Mouse (Mus musculus) fibroblast of lung, adult 2 months (primary cell): ENCODE data around the gene Nectin2.
"Not testable (repeated sequence)": the region's sequence is repeated elsewhere in the genome, so short reads cannot be mapped to it uniquely, and the experiment has no call there.

ENCODE experiments used
- DNase-seq: peaks from one replicate; pipeline ENCODE4 v3.0.0-alpha.2; 2011; ENCODE audit warnings: low read depth

Nectin2 gene

GRCm38 (mm10) chr7:19750217-19751069, at the start of gene Nectin2:
Gene Nectin2 (minus strand): TSS chr7:19750483.
- DNase-seq, result peak; percentile 68

GRCm38 (mm10) chr7:19796697-19797588, 46.7 kb upstream of the Nectin2 start, which contains the start of gene Cblc:
Gene Cblc (minus strand): TSS chr7:19796809.
- peak; percentile 51 for DNase-seq

- no peak for DNase-seq
Observed at GRCm38 (mm10) chr7:19796254-19796653, 46.0 kb upstream of the Nectin2 start.

GRCm38 (mm10) chr7:19795236-19795635, 45.0 kb upstream of the Nectin2 start:
- DNase-seq, result no peak

- no peak for DNase-seq
Observed at GRCm38 (mm10) chr7:19792701-19793630, 42.7 kb upstream of the Nectin2 start.

GRCm38 (mm10) chr7:19791504-19791903, 41.2 kb upstream of the Nectin2 start:
- not testable (repeated sequence) for DNase-seq

GRCm38 (mm10) chr7:19789904-19790347, 39.6 kb upstream of the Nectin2 start:
- peak; percentile 53 for DNase-seq

GRCm38 (mm10) chr7:19785874-19786458, 35.7 kb upstream of the Nectin2 start:
- no peak for DNase-seq

- DNase-seq, result no peak
Observed at GRCm38 (mm10) chr7:19784764-19785535, 34.7 kb upstream of the Nectin2 start.

GRCm38 (mm10) chr7:19783630-19784029, 33.3 kb upstream of the Nectin2 start:
- no peak for DNase-seq

- DNase-seq, result no peak
Observed at GRCm38 (mm10) chr7:19782645-19783044, 32.4 kb upstream of the Nectin2 start.

GRCm38 (mm10) chr7:19781741-19782140, 31.5 kb upstream of the Nectin2 start:
- no peak for DNase-seq

- no peak for DNase-seq
Observed at GRCm38 (mm10) chr7:19779903-19780302, 29.6 kb upstream of the Nectin2 start.

GRCm38 (mm10) chr7:19778645-19779044, 28.4 kb upstream of the Nectin2 start:
- no peak for DNase-seq

- no peak for DNase-seq
Observed at GRCm38 (mm10) chr7:19777049-19777723, 26.9 kb upstream of the Nectin2 start.

GRCm38 (mm10) chr7:19771682-19772081, 21.4 kb upstream of the Nectin2 start:
- no peak for DNase-seq

- DNase-seq, result no peak
Observed at GRCm38 (mm10) chr7:19770984-19771391, 20.7 kb upstream of the Nectin2 start, which contains the start of gene Bcam. Gene Bcam (minus strand): TSS chr7:19771016.

GRCm38 (mm10) chr7:19770375-19770754, 20.1 kb upstream of the Nectin2 start:
- DNase-seq, result no peak
